Mouse (Mus musculus): ENCODE measurements around the gene Shroom3.

DNA sequence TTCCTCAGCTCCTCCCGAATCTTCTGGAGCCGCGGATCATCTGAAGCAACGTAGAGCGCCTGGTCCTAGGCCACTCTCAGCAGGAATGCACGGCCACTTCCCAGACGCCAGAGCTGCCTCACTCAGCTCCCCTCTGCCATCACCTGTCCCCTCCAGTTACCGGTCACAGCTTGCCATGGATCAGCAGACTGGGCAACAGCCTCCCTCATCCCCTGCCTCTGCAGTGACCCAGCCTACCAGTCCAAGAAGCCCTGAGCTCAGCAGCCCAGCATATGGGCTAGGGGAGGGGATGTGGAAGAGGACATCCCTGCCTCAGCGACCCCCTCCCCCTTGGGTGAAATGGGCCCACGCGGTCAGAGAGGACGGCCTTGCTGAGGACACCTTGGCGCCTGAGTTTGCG, 267.3 kb downstream of the Shroom3 start:
- TF ChIP-seq GATA1 (IDR thresholded peaks at IDR 0.05; ENCODE audit: borderline replicate concordance, low read length) (no peak), FLI1 (IDR thresholded peaks at IDR 0.05; ENCODE audit: low read length) (no peak)
